Mouse (Mus musculus): ENCODE measurements at regions not wholly inside any gene's neighbourhood (a gene's known extent, or its start where the extent isn't known, plus 50 kb on each side); places are given as distances from the start of the nearest gene placed in this dataset.

- no peak for DNase-seq (ENCODE audit: low read depth in 1 of 2, low spot score in 2 of 2)
- H3K36me3 ChIP-seq (ENCODE audit: control insufficient read depth, insufficient read depth, low read length): no peaks in the 10 kb centered on the region
- peaks cover 16% of the 10 kb centered on the region; the same call in 1 of the 2 replicates for H3K4me1 ChIP-seq (ENCODE audit: control insufficient read depth, insufficient read depth, insufficient read length)
- TF ChIP-seq CTCF (IDR thresholded peaks at IDR 0.05; ENCODE audit: extremely low read depth, insufficient read depth, insufficient read length, insufficient replicate concordance): no peak
- H3K27ac ChIP-seq (ENCODE audit: insufficient read depth, low read length): no peak overlapping the region
- H3K27me3 ChIP-seq (ENCODE audit: control insufficient read depth, insufficient read depth, low read length): no peaks in the 10 kb centered on the region
- WGBS: 85% methylated on average over 1 of the region's 1 CpGs
- H3K4me3 ChIP-seq (ENCODE audit: extremely low read depth, insufficient read depth, insufficient read length): no peak overlapping the region
Observed at GRCm38 (mm10) chr12:80010947-80011346, 101.9 kb downstream of the Zfp36l1 start.

DNA sequence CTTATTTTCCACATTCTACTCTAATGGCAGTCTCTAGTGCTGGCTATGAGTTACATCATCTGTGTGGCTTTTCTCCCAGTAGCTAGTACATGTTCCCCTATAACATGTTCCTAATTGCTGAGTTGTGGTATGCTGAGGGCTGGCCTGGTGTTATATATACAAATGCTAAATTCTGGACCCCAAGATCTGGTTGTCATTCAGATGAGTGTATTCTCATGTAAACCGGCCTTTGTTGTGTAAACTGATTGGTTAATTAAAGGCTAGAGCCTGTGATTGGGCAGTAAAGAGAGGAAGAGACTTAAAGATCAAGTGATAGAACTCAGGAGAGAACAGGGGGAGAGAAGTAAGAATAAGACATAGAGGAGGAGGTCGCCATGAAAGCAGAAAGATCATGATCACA lies 102.6 kb downstream of the Zfp36l1 start:
- no peaks in the 10 kb centered on the region for H3K36me3 ChIP-seq (ENCODE audit: control insufficient read depth, insufficient read depth, low read length)
- no peak overlapping the region for H3K4me3 ChIP-seq (ENCODE audit: extremely low read depth, insufficient read depth, insufficient read length)
- 77% methylated on average over 2 of the region's 2 CpGs for whole genome bisulfite sequencing
- H3K4me1 ChIP-seq (ENCODE audit: control insufficient read depth, insufficient read depth, insufficient read length): peaks cover 18% of the 10 kb centered on the region; the same call in 1 of the 2 replicates
- H3K27ac ChIP-seq (ENCODE audit: insufficient read depth, low read length): no peak overlapping the region
- no peak for TF ChIP-seq POLR2A (IDR thresholded peaks at IDR 0.05; ENCODE audit: low read depth, low read length)
- no peak for TF ChIP-seq CTCF (IDR thresholded peaks at IDR 0.05; ENCODE audit: extremely low read depth, insufficient read depth, insufficient read length, insufficient replicate concordance)
- no peak for DNase-seq (ENCODE audit: low read depth in 1 of 2, low spot score in 2 of 2)
- H3K27me3 ChIP-seq (ENCODE audit: control insufficient read depth, insufficient read depth, low read length): no peaks in the 10 kb centered on the region

DNA sequence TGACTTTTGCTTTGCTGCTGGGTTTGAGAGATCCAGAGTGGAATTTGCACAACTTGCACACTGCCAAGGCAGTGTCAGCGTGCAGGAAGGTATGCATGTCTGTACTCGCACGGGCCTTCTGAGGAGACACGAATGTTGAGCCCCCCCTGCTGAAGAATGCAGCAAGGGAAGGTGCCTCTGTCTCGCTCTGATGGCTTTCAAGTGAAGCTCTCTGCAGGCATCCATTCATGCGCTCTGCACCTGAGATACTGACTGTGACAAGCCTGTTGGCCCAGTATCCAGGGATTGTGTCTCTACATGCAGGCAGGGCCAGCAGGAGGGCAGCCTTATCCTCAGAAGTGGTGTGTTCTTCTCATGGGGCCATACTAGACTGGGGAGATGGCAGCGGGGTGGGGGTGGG lies 105.0 kb downstream of the Zfp36l1 start:
- Histone ChIP-seq H3K27me3 (ENCODE audit: control insufficient read depth, insufficient read depth, low read length) (no peaks in the 10 kb centered on the region), H3K4me3 (ENCODE audit: extremely low read depth, insufficient read depth, insufficient read length) (no peak overlapping the region), H3K36me3 (ENCODE audit: control insufficient read depth, insufficient read depth, low read length) (no peaks in the 10 kb centered on the region), H3K27ac (ENCODE audit: insufficient read depth, low read length) (no peak overlapping the region), H3K4me1 (ENCODE audit: control insufficient read depth, insufficient read depth, insufficient read length) (peaks cover 24% of the 10 kb centered on the region)
- TF ChIP-seq CTCF (IDR thresholded peaks at IDR 0.05; ENCODE audit: extremely low read depth, insufficient read depth, insufficient read length, insufficient replicate concordance) (no peak), POLR2A (IDR thresholded peaks at IDR 0.05; ENCODE audit: low read depth, low read length) (no peak)
- DNase-seq (ENCODE audit: low read depth in 1 of 2, low spot score in 2 of 2): no peak
- 71% methylated on average over 7 of the region's 7 CpGs for WGBS

- H3K4me3 ChIP-seq (ENCODE audit: extremely low read depth, insufficient read depth, insufficient read length): no peak overlapping the region
- peaks cover 38% of the 10 kb centered on the region for H3K4me1 ChIP-seq (ENCODE audit: control insufficient read depth, insufficient read depth, insufficient read length)
- no peak overlapping the region for H3K27ac ChIP-seq (ENCODE audit: insufficient read depth, low read length)
- WGBS: 70% methylated on average over 13 of the region's 13 CpGs
- no peaks in the 10 kb centered on the region for H3K36me3 ChIP-seq (ENCODE audit: control insufficient read depth, insufficient read depth, low read length)
- TF ChIP-seq CTCF (IDR thresholded peaks at IDR 0.05; ENCODE audit: extremely low read depth, insufficient read depth, insufficient read length, insufficient replicate concordance) (peak; percentile 17; the same call in 1 of the 2 replicates), POLR2A (IDR thresholded peaks at IDR 0.05; ENCODE audit: low read depth, low read length) (no peak)
- H3K27me3 ChIP-seq (ENCODE audit: control insufficient read depth, insufficient read depth, low read length): no peaks in the 10 kb centered on the region
- no peak for DNase-seq (ENCODE audit: low read depth in 1 of 2, low spot score in 2 of 2)
Observed at GRCm38 (mm10) chr12:80005227-80005919, 107.4 kb downstream of the Zfp36l1 start.

DNA sequence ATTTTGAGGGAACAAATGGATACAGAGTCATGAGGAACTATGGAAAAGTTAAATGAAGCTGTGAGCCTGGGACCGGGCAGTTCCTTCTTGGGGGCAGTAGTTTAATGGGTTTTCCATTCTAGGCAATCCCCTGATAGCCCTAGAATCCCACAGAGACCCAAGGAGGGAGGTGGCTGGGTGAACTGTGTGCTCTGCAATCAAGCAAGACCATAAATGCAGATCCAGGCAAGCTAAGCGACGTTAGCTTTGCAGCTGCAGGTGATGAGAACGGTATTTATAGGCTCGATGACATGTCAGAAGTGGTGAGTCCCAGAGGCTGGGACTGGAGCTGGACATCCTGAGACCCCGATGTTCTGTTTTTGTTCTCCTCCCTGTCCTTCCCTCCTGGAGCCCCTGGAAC lies 108.2 kb downstream of the Zfp36l1 start:
- 41% methylated on average over 6 of the region's 6 CpGs for WGBS

DNA sequence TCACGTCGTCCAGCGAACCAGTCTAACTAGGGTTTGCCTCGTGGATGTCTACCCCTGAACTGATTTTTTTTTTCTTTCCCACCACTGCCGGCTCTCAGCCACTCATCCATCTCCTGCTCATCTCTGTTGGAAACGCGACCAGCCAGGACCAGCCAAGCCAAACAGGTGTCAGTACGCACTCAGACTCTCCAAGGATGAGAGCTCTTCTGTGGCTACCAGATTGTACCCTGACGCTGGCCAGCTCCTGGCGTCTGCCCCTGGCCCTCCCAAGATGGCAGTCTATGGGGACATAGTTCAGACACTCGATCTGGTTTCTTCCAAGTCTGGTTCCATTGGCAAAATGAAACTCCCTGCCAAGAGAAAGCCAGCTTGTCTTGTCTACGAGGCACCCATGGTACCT lies 109.3 kb downstream of the Zfp36l1 start:
- TF ChIP-seq CTCF (IDR thresholded peaks at IDR 0.05; ENCODE audit: extremely low read depth, insufficient read depth, insufficient read length, insufficient replicate concordance) (no peak), POLR2A (IDR thresholded peaks at IDR 0.05; ENCODE audit: low read depth, low read length) (no peak)
- Histone ChIP-seq H3K27me3 (ENCODE audit: control insufficient read depth, insufficient read depth, low read length) (no peaks in the 10 kb centered on the region), H3K4me1 (ENCODE audit: control insufficient read depth, insufficient read depth, insufficient read length) (peaks cover 50% of the 10 kb centered on the region), H3K27ac (ENCODE audit: insufficient read depth, low read length) (no peak overlapping the region), H3K36me3 (ENCODE audit: control insufficient read depth, insufficient read depth, low read length) (no peaks in the 10 kb centered on the region), H3K4me3 (ENCODE audit: extremely low read depth, insufficient read depth, insufficient read length) (no peak overlapping the region)
- WGBS: 88% methylated on average over 12 of the region's 12 CpGs
- DNase-seq (ENCODE audit: low read depth in 1 of 2, low spot score in 2 of 2): no peak

More for the DNA sequence above, 108.2 kb downstream of the Zfp36l1 start:
- TF ChIP-seq CTCF (IDR thresholded peaks at IDR 0.05; ENCODE audit: extremely low read depth, insufficient read depth, insufficient read length, insufficient replicate concordance): no peak
- no peak for TF ChIP-seq POLR2A (IDR thresholded peaks at IDR 0.05; ENCODE audit: low read depth, low read length)
- no peak for DNase-seq (ENCODE audit: low read depth in 1 of 2, low spot score in 2 of 2)
- no peak overlapping the region for H3K27ac ChIP-seq (ENCODE audit: insufficient read depth, low read length)
- peaks cover 41% of the 10 kb centered on the region for H3K4me1 ChIP-seq (ENCODE audit: control insufficient read depth, insufficient read depth, insufficient read length)
- no peaks in the 10 kb centered on the region for H3K27me3 ChIP-seq (ENCODE audit: control insufficient read depth, insufficient read depth, low read length)
- H3K36me3 ChIP-seq (ENCODE audit: control insufficient read depth, insufficient read depth, low read length): no peaks in the 10 kb centered on the region
- H3K4me3 ChIP-seq (ENCODE audit: extremely low read depth, insufficient read depth, insufficient read length): no peak overlapping the region

- DNase-seq (ENCODE audit: low read depth in 1 of 2, low spot score in 2 of 2): no peak
- no peak for TF ChIP-seq CTCF (IDR thresholded peaks at IDR 0.05; ENCODE audit: extremely low read depth, insufficient read depth, insufficient read length, insufficient replicate concordance)
- Histone ChIP-seq H3K27ac (ENCODE audit: insufficient read depth, low read length) (peak overlapping the region; percentile 81), H3K4me1 (ENCODE audit: control insufficient read depth, insufficient read depth, insufficient read length) (peaks cover 53% of the 10 kb centered on the region), H3K27me3 (ENCODE audit: control insufficient read depth, insufficient read depth, low read length) (no peaks in the 10 kb centered on the region), H3K4me3 (ENCODE audit: extremely low read depth, insufficient read depth, insufficient read length) (no peak overlapping the region), H3K36me3 (ENCODE audit: control insufficient read depth, insufficient read depth, low read length) (no peaks in the 10 kb centered on the region)
- WGBS: 94% methylated on average over 13 of the region's 13 CpGs
Observed at GRCm38 (mm10) chr12:80002474-80003125, 110.2 kb downstream of the Zfp36l1 start.
